Mouse (Mus musculus) B cell, adult 62 days (primary cell): ENCODE data around the gene Tmem50b. TPM values are rescaled to one million over a fixed set of nuclear protein-coding genes. Genes with fewer than 3 reads are reported as not detected.

ENCODE experiments used
- total RNA-seq: library from RNA; stranded (reverse); gene quantifications from 4 replicates; pipeline ENCODE4 v1.2.4, GENCODE M21; 2023

Gene Tmem50b
- total RNA-seq, result 33.6 to 37.2 TPM (median 36.6 TPM) in 4 replicates

DNA sequence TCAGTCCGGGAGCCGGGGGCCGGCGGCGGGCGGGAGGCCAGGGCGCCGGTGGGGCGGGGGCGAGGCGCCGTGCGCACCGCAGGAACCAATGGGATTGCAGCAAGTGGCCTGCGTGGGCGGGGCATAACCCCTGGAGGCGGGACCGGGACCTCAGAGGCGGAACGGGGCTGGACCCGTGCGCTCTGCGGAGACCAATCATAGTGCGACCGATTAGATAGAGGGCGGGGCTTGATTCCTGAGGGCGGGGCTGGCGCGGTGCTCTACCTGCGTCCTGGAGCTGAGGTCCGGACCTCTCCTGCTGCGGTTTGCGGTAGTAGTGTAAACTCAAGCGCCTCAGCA, at the start of gene Tmem50b:
Gene Tmem50b (minus strand): TSS at position 129 of the 339 bp plus-strand sequence.

DNA sequence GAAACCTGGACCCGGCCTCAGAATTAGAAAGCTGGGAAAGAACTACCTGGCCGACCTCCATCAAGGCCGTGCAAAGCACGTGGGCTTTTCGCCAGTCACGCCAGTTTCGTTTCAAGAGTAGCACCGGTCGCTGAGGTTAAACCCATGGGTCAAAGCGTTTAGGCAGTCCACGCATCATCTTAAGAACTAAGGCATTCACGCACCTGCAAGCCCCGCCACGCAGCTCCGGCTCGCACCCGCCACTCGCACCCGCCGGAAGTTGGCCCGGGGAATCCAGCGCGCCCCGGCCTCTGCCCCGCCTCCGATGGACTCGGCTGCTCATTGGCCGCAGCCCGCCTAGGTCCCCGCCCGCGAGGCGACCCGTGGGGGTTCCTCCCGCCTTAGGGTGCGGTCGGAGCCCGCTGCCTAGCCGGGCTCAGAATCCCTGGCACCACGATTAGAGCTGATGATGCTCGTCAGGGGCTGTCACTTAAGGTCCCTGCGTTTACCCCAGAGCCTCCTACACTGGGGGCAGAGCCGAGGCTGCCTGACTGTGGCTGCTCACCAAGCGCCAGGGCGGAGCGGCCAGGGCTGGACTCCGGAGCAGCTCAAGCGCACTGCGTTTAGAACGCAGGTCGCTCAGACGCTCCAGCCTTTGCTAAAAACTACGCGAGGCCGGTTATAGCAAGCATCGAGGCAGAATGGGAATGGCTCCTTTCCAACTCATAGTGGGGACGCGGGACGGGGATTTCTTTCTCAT, 49.2 kb upstream of the Tmem50b start, which contains the start of gene Gart:
Gene Gart (minus strand): TSS at position 272 of the 739 bp plus-strand sequence.

DNA sequence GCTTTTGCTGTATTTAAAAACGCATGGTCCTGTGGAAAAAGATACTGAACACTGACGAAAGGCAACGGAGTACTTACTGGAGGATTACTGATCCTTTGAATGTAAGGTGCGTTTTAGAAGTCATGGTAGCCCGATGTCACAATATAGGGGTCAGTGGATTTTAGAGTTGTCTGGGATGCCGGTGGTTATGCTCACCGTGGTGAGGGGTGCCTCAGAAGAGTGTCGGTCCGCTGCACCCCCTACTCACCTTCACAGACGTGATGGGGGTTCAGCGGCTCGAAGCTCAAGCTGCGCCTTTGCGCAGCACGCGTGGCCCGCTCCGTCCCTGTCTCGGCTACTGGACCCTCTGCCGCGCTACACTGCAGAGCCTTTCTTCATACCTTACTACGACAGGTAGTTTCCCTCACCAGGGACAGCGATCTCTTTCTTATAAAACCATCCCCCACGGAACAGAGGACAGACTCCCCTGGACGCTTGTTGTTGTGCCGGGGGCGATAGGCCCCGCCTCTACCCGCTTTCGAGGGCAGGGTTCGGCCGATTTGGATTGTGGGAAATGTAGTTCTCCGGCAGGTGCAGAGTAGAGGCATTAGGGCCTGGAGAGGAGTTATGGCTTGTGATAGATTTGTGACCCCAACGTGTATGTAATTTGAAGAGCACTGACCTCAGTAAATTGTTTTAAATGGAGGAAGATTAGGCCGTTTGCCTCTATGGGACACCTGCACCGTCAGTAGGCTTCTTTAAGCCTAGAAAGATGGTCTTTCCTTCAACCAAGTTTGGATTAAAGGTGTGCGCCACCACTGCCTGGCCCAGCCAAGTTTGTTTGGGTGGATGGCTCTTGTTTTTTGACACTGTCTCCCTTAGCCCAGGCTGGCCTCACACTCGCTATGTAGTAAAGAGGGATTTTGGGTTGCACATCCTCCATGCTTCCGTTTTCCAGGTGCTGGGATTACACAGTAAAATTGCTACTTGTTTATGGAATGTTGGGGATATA, 21.2 kb upstream of the Tmem50b start, which contains the start of gene Dnajc28:
Gene Dnajc28 (minus strand): TSS at position 516 of the 991 bp plus-strand sequence.

DNA sequence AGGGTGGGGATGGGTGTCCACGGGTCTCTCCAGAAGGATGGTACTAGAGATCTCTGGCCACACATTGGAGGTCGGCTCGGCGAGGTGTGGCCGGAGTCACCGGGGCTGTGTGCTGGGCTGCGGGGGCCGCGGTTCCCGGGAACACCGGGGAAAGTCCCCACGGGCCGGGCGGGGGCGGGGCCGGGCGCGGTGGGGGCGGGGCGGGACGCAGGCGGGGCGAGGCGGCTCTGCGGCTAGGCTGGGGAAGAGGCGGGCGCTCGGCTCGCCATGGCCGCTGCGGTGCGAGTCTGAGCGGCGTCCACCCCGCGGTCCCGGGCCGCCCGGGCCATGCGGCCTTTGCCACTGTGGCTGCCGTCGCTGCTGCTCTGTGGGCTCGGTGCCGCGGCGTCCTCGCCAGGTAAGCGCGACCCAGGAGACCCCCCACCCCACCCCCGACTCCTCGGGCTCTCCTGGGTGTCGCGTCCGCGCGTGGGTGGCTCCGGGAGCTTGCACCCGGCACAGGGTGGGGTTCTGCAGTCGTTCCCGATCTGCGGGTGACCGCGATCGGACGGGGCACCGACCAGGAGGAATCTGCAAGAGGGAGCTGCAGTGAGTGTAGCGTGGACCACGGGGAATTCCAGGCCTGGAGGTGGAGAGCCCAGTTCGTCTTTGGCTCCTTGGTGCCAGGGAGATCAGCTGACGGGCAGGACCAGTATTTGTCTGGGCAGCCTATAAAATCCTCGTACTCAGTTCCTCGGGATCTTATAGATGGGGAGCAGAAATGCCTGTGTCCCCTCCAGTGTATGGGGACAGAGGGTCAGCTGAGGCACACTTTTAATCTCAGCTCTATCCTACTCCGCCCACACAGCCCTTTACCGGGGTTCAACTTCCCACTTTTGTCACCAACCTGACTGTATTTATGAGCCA, 50.5 kb downstream of the Tmem50b start, which contains the start of gene Ifngr2:
Gene Ifngr2 (plus strand): TSS at position 237 of the 906 bp plus-strand sequence.

Other genes starting within 250 kb of the Tmem50b start
- gene Ifnar2, start 225.0 kb downstream of the Tmem50b start, total RNA-seq, result 46.9 to 59.1 TPM (median 47.7 TPM) in 4 replicates
- gene Gm21970, start 206.1 kb downstream of the Tmem50b start, total RNA-seq, result not detected in 4 replicates
- gene Il10rb, start 191.6 kb downstream of the Tmem50b start, total RNA-seq, result 88.9 to 102 TPM (median 91.6 TPM) in 4 replicates
- 156 to 189 TPM (median 162 TPM) in 4 replicates for gene Ifnar1, start 112.6 kb downstream of the Tmem50b start, total RNA-seq
- 49.6 to 55.0 TPM (median 52.8 TPM) in 4 replicates for gene Ifngr2, start 50.7 kb downstream of the Tmem50b start, total RNA-seq
- gene Dnajc28, start 21.2 kb upstream of the Tmem50b start, total RNA-seq, result 0.46 to 1.8 TPM (median 0.83 TPM) in 4 replicates
- gene Gart, start 49.2 kb upstream of the Tmem50b start, total RNA-seq, result 60.8 to 87.7 TPM (median 77.5 TPM) in 4 replicates
- gene Son, start 49.7 kb upstream of the Tmem50b start, total RNA-seq, result 535 to 566 TPM (median 560 TPM) in 4 replicates
- 79.3 to 88.8 TPM (median 83.8 TPM) in 4 replicates for gene Donson, start 91.0 kb upstream of the Tmem50b start, total RNA-seq
- 39.3 to 53.5 TPM (median 49.0 TPM) in 4 replicates for gene Cryzl1, start 131.2 kb upstream of the Tmem50b start, total RNA-seq
- gene Itsn1, start 131.5 kb upstream of the Tmem50b start, total RNA-seq, result 17.6 to 29.5 TPM (median 25.7 TPM) in 4 replicates